Mouse (Mus musculus) splenic B cell, adult 2 months (primary cell): Measurements from ENCODE around the gene Gpat3.

Experiments
- DNase-seq: peaks from one replicate; pipeline ENCODE4 v3.0.0-alpha.2; 2011; ENCODE audit warnings: low read depth, low spot score
- H3K27me3 ChIP-seq: 2 replicates; pipeline ENCODE4 v1.6.1; 2012; ENCODE audit warnings: mild to moderate bottlenecking, low read length, moderate library complexity, mixed read lengths; ENCODE audit not compliant: control insufficient read depth, poor library complexity, insufficient read depth, severe bottlenecking
- H3K36me3 ChIP-seq: 2 replicates; pipeline ENCODE4 v1.6.1; 2012; ENCODE audit warnings: mild to moderate bottlenecking, low read length, moderate library complexity, mixed read lengths; ENCODE audit not compliant: control insufficient read depth, poor library complexity, insufficient read depth, severe bottlenecking

The Gpat3 gene

DNA sequence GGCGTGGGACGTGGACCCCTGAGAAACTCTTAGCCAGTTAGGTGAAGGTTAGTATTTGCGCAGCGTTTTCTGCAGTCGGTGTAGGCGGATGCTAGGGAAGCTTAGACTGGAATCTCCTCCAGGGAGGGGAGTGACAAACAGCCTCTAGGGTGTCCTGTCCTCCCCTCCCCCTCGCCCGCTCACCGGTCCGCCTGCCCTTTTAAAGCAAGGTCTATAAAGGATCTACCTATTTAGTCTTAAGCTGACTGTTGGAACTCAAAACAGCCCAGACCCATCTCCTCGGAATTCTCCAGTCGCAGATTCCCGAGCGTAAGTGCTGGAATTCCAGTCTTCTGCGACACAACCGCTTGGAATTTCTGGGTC lies at the start of gene Gpat3:
TSS of gene Gpat3 (plus strand) at position 229 of the 363 bp plus-strand sequence.
- Histone ChIP-seq H3K36me3 (peaks cover 1% of the 10 kb centered on the region; the same call in 1 of the 2 replicates), H3K27me3 (no peaks in the 10 kb centered on the region)
- peak; percentile 27 for DNase-seq

DNA sequence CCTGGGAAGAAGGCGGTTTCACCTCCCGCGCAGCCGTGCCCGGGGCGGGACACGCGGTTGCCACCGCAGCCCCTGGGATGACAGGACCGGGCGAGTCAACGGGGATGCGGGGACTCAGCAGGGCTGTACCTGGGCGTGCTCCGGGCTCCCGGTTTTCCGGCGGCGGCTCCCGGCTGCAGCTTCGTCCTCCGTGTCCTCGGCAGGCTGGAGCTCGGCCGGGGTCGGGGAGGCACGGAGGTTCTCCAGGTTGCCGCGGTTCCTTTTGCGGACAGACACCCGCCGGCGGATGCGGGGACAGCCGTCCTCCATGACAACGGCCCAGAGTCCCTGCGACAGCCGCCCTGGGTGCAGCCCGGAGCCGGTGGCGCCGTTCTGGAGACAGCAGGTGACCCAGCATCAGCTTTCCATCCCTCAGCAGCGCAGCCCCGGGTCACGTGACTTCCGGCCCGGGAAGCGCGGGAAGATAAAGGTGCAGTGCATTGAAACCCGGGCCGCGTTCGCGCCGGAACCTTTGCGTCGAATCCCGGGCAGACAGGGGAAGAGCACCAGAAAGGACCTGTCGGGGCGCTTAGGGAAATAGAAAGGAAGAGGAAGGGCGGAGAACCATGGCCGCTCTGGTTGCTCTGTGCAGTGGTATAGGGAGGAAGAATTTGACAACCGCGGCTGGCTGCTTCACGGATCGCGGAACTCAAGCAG lies 47.2 kb upstream of the Gpat3 start, which contains the start of the genes Helq and Mrps18c:
TSS of gene Helq (minus strand) at position 434 of the 696 bp plus-strand sequence.
TSS of gene Mrps18c (plus strand) at position 463 of the 696 bp plus-strand sequence.
- peak; percentile 82 for DNase-seq

GRCm38 (mm10) chr5:100818341-100818740 lies 27.2 kb upstream of the Gpat3 start:
- Histone ChIP-seq H3K36me3 (0 out of 2 replicates have a peak, but pooled peaks cover 4% of the 10 kb centered on the region), H3K27me3 (no peaks in the 10 kb centered on the region)
- DNase-seq = no peak

More for the DNA sequence above, 47.2 kb upstream of the Gpat3 start, which contains the start of the genes Helq and Mrps18c:
- no peaks in the 10 kb centered on the region for H3K27me3 ChIP-seq
- peaks cover 6% of the 10 kb centered on the region; the same call in 1 of the 2 replicates for H3K36me3 ChIP-seq

DNA sequence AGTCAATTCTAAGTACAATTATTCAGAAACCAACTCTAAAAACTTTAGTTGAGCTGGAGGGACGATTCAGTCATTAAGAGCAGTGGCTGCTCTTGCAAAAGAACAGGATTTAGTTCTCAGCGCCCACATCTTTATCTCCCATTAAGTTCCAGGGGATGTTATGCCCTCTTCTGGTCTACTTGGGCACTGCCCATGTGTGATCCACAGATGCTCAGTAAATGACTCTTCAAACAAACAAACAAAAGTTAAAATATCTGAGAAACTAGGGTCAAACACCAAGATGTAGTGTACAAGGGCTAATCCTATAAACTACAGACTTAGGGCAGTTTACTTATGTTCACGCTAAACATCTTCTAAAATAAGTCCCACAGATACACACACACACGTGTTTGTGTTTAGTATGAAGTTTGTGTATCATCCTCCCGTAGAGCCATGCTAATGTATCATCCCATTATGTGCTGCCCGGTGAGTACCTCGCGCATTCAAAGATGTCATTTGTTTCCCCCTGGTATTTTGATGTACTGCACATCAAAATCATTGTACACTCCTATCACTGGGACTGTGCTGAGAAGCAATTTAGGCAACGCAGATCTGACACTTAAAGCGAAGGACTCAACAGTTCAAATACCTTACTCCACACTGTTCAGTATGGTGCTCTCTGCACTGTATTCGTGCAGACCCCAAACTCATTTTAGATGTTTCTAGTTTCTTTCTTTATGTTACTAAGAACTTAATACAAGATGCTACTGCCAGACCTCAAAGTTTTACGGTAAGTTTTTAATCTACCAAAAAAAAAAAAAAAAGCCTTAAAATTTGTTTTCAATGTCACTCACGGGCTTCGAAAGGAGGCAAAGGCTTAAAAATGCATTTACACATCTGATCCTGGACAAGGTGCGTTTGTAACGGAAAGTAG lies 25.7 kb upstream of the Gpat3 start:
- H3K27me3 ChIP-seq = no peaks in the 10 kb centered on the region
- 0 out of 2 replicates have a peak, but pooled peaks cover 2% of the 10 kb centered on the region for H3K36me3 ChIP-seq
- peak; percentile 49 for DNase-seq

DNA sequence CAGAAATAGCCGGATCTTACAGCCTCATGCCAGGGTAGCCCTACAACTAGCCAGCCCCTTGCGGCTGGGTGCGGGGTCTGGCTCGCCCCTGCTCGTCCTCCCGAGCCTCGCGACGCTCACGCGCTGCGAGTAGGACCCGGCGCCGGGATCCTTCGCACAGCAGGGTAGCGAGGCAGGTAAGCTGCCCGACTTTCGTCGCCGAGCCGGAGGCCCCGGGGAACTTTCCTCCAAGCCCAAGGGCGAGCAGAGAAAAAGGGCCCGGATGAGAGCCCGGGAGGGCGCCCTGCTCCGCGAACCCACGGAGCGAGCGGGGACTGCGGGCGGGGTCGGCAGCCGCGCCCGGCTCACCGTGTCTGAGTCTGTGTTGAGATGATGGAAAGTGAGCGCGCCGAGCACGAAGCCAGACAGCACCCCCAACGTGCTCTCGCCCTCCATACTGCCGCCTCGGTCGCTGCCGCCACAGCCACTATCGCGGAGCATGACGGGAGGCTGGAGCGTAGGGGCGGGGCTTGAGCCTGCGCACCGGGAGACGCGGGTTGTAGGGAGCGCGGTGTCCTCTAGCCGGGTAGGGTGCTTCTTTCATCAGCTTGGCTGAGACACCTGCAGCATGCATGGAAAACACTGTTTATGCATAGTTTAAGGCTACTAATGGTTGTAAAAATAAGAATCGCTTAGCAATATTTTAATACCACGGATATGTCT lies 24.9 kb upstream of the Gpat3 start, which contains the start of gene Abraxas1:
TSS of gene Abraxas1 (minus strand) at position 483 of the 702 bp plus-strand sequence.
- Histone ChIP-seq H3K36me3 (0 out of 2 replicates have a peak, but pooled peaks cover 2% of the 10 kb centered on the region), H3K27me3 (no peaks in the 10 kb centered on the region)
- peak; percentile 87 for DNase-seq

DNA sequence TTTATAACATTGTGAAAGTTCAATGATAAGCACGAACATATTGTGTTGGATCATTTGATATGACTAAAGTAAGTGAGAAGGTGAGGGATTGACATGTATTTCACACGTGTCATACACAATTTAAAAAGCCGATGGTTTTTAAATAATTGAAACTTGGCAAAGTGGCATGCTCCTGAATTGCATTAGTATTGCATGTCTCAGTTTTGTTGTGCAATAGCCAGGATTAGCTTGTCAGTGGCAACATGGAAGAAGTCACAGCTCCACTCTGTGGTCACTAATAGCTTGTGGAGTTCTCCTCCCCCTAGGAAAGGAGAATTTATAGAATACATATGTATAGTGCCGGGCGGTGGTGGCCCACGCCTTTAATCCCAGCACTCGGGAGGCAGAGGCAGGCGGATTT lies 24.1 kb upstream of the Gpat3 start:
- no peaks in the 10 kb centered on the region for H3K36me3 ChIP-seq
- no peaks in the 10 kb centered on the region for H3K27me3 ChIP-seq
- DNase-seq = no peak

DNA sequence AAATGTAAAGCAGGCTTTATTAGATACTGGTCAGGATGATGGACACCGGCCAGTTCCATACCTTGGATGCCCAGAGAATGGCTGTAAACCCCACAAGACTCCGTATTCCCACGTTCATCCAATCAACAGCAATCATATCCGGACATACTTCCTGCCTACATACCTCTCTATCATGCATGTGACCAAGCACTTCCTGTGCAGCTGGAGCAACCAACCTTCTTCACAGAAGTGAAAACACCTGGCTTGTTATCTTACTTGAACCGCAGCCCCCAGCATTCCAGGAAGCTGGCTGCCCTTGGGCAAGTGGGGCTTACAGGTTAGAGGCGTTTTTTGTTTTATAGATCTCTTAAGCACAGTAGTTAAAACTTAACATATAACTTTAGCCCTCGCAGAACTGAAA lies 22.7 kb upstream of the Gpat3 start:
- no peak for DNase-seq
- H3K27me3 ChIP-seq = no peaks in the 10 kb centered on the region
- no peaks in the 10 kb centered on the region for H3K36me3 ChIP-seq

DNA sequence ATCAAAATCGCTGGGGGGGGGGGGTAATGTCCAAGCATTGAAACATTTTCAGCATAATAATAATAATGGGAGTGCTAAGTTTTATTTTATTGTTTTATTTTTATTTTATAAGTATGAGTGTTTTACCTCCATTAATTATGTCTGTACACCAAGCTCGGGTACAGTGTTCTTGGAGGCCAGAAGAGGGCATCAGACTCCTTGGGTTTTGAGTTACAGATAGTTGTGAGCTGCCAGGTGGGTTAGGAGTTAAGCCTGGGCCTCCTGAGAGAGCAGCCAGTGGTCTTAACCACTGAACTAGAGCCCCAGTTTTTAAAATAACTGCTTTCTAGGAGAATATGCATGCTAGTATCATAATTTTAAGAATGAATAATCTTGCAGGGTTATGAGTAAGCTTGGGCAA lies 19.5 kb upstream of the Gpat3 start:
- peak; percentile 72 for DNase-seq
- Histone ChIP-seq H3K27me3 (no peaks in the 10 kb centered on the region), H3K36me3 (no peaks in the 10 kb centered on the region)

- no peak for DNase-seq
- Histone ChIP-seq H3K27me3 (no peaks in the 10 kb centered on the region), H3K36me3 (no peaks in the 10 kb centered on the region)
Observed at GRCm38 (mm10) chr5:100826531-100826930, 19.0 kb upstream of the Gpat3 start.

GRCm38 (mm10) chr5:100828701-100829100 lies 16.8 kb upstream of the Gpat3 start:
- no peak for DNase-seq

GRCm38 (mm10) chr5:100832680-100833079 lies 12.8 kb upstream of the Gpat3 start:
- H3K27me3 ChIP-seq = no peaks in the 10 kb centered on the region
- no peak for DNase-seq
- H3K36me3 ChIP-seq = no peaks in the 10 kb centered on the region

More at GRCm38 (mm10) chr5:100828701-100829100, 16.8 kb upstream of the Gpat3 start:
- H3K36me3 ChIP-seq = no peaks in the 10 kb centered on the region
- no peaks in the 10 kb centered on the region for H3K27me3 ChIP-seq

DNA sequence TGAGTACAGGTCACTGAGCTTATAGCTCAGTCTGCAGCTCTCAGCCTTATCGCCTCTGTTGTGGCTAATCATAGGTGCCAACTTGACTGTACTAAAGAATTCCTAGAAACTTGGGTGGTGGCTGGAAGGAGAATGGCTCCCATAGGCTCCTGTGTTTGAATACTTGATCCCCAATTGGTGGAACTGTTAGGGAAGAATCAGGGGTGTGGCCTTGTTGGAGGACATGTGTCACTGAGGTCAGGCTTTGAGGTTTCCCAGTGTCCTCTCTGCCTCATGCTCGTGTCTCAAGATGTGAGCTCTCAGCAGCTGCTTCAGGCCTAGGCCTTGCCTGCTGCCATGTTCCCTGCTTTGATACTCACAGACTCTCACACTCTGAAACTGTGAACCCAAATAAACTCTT lies 11.7 kb upstream of the Gpat3 start:
- no peaks in the 10 kb centered on the region for H3K27me3 ChIP-seq
- DNase-seq = no peak
- no peaks in the 10 kb centered on the region for H3K36me3 ChIP-seq

- no peak for DNase-seq
- Histone ChIP-seq H3K27me3 (no peaks in the 10 kb centered on the region), H3K36me3 (no peaks in the 10 kb centered on the region)
Observed at GRCm38 (mm10) chr5:100835862-100836538, 9.5 kb upstream of the Gpat3 start.

DNA sequence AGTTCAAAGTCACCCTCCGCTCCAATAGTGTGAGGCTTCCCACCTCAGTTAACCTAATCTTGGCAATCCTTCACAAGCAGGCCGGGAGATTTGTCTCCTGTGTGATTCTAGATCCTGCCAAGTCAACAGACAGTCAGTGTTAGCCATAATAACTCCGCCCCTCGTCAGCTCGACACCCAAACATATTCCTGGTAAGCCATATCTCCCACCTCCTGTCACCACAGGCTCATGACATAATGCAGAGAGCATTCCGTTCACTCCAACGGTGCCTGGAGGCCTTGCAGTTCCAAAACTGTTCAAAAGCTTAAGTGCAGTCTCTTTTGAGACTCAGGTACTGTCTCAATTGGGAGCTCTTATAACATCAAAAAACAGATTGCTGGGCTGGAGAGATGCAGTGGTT lies 7.6 kb upstream of the Gpat3 start:
- no peaks in the 10 kb centered on the region for H3K36me3 ChIP-seq
- DNase-seq = no peak
- no peaks in the 10 kb centered on the region for H3K27me3 ChIP-seq
